Mouse (Mus musculus) brain, embryonic 14.5 days (tissue): ENCODE results near the gene Nudt22.

ENCODE experiments used
- CTCF ChIP-seq: fragments of 200-500 bp; IDR thresholded peaks from 2 replicates; pipeline ENCODE4 v1.5.1; 2012; ENCODE audit warnings: inconsistent platforms, mild to moderate bottlenecking, moderate library complexity, borderline replicate concordance; ENCODE audit not compliant: insufficient read depth, insufficient read length; ENCODE audit errors: extremely low read depth
- POLR2A ChIP-seq: fragments of 200-500 bp; IDR thresholded peaks from 2 replicates; pipeline ENCODE4 v1.6.1; 2012; ENCODE audit warnings: mild to moderate bottlenecking, inconsistent platforms, borderline replicate concordance; ENCODE audit not compliant: poor library complexity, insufficient read depth, insufficient read length, severe bottlenecking; ENCODE audit errors: extremely low read depth

DNA sequence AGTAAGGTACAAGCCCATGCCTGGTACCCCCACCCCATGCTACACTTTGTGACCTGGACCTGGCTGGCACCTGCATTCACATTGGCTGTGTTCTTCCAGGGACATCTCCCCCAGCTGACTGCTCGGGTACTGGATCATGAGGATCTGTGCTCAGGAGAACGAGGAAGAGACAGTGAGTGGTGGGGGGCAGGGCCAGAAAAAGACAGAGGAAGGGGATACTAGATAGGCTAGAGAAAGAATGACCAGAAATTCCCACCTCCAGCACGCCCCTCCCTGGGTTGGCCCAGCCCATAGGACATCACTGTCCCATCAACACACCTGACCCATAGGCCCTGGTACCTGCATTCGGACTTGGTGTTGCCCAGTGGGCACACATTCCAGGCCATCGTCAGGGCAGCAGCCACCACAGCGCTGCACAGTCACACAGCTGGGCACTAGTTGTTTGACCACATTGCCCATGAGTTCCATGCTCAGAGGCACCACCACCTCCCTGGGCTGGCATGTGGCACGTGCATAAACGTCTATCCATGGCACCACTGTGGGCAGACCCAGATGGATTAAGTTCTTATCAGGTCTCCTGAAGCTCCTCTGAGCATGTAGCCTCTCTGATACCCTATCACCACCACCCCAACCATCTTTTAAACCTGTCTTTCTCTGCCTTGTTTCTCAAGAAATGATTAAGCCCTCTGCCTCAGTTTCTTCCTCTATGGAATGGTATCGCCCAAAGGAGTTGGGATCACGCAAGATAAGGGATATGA, 9.8 kb downstream of the Nudt22 start:
- TF ChIP-seq CTCF: no peak
- no peak for TF ChIP-seq POLR2A
